Mouse (Mus musculus): ENCODE data around the gene Msl1. TPM values are rescaled to one million over a fixed set of nuclear protein-coding genes. Genes with fewer than 3 reads are reported as not detected.

Msl1 gene
- polyA plus RNA-seq, 1 experiment from 2014 or later, result 18.0 TPM

DNA sequence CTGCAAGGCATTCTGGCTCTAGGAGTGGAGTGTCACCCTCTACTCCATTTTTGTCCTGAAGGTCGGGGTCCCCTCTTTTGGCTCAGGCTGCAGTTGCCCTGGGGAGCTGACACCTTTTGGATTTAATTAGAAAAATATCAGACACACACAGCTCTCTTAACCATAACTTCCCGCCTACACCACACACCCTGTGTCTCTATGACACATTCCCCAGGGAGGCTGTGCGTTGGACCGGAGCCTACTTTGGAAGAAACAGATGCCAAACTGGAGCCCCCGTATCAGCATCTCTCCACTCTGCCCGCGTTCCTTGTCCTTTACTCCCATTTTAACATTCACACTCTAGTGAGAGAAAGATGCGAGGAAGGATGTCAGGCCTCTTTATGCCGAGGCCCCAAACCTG, 43.2 kb downstream of the Msl1 start:
- Histone ChIP-seq H3K9me3 (replicated peaks; ENCODE audit: control insufficient read depth, low read length) (no peaks in the 10 kb centered on the region), H3K4me1 (ENCODE audit: control insufficient read depth, insufficient read depth, low read length) (peaks cover 14% of the 10 kb centered on the region; the same call in 1 of the 2 replicates), H3K36me3 (ENCODE audit: control insufficient read depth, insufficient read depth, low read length) (no peaks in the 10 kb centered on the region), H3K27ac (ENCODE audit: low read length) (peak overlapping the region; percentile 72), H3K4me2 (ENCODE audit: low read depth, low read length) (peak overlapping the region; percentile 99), H3K27me3 (ENCODE audit: control insufficient read depth, insufficient read depth, low read length) (no peaks in the 10 kb centered on the region), H3K4me3 (replicated peaks; ENCODE audit: low read length) (peak overlapping the region; percentile 82), H3K9ac (ENCODE audit: low read length) (peak overlapping the region; percentile 19; the same call in 1 of the 2 replicates)
- 71% methylated on average over 9 of the region's 9 CpGs for WGBS
- ATAC-seq (ENCODE audit: insufficient read depth, low FRiP score), result no peak

DNA sequence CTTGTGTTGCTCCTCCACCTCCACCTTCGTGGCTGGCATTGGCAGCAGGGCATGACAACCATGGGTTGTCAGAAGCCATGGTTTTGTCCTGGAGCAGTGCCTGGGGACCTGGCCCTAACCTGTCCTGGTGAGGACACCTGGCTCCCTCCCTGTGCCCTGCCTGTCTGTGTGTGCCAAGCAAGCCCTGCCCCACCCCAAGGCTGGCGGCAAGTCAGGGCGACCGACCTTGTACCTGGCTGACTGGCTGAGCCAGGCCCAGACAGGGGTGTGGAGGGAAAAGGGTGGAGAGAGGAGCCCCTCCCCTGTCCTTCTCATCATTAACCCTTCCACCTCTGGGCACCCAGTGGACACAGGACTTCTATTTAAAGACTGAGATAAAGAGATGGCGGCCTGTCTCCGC, 44.1 kb downstream of the Msl1 start:
- Histone ChIP-seq H3K36me3 (ENCODE audit: control insufficient read depth, insufficient read depth, low read length) (no peaks in the 10 kb centered on the region), H3K9me3 (replicated peaks; ENCODE audit: control insufficient read depth, low read length) (no peaks in the 10 kb centered on the region), H3K4me3 (replicated peaks; ENCODE audit: low read length) (no peak overlapping the region), H3K4me2 (ENCODE audit: low read depth, low read length) (peak overlapping the region; percentile 99), H3K27ac (ENCODE audit: low read length) (peak overlapping the region; percentile 72), H3K27me3 (ENCODE audit: control insufficient read depth, insufficient read depth, low read length) (no peaks in the 10 kb centered on the region), H3K4me1 (ENCODE audit: control insufficient read depth, insufficient read depth, low read length) (peaks cover 14% of the 10 kb centered on the region; the same call in 1 of the 2 replicates), H3K9ac (ENCODE audit: low read length) (no peak overlapping the region)
- WGBS, result 41% methylated on average over 6 of the region's 6 CpGs
- ATAC-seq (ENCODE audit: insufficient read depth, low FRiP score), result peak; percentile 69

DNA sequence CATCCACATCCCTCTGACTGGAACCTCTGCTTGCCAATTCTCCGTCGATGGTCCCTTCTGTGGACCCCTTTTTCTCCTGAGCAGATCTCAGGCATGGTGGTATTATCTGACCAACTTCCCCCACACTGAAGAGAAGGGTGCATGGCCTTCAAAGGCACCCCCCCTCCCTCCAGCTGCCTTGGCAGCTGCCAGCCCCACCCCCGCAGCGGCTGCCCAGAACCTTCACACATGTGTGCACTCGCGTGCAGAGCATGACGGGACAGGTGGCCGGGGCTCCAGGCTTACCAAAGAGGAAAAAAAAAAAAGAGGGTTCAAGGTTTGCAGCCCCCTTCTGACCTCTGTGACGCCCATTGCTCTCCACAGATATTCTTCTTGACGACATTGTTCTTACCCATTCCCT, 44.6 kb downstream of the Msl1 start:
- no peak overlapping the region; the same call in 1 of the 2 replicates for H3K4me2 ChIP-seq (ENCODE audit: low read depth, low read length)

DNA sequence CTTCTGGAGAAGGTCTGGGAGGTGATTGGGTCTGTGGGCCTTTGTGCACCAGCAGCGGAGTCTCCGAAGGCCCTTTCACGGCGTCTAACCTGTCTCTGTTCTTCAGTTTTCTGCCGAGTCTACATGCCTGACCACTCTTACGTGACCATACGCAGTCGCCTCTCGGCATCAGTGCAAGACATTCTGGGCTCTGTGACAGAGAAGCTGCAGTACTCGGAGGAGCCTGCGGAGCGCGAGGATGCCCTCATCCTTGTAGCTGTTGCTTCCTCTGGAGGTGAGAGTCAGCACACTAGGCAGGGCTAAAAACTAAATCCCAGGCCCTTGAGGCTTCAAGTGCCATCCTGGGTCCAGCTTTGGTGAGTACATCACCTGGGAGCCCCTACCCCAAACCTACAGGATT, 50.7 kb downstream of the Msl1 start:
- no peak for ATAC-seq (ENCODE audit: insufficient read depth, low FRiP score)
- no peaks in the 10 kb centered on the region for H3K9me3 ChIP-seq (replicated peaks; ENCODE audit: control insufficient read depth, low read length)
- no peaks in the 10 kb centered on the region for H3K36me3 ChIP-seq (ENCODE audit: control insufficient read depth, insufficient read depth, low read length)
- 64% methylated on average over 13 of the region's 13 CpGs for WGBS
- no peak overlapping the region for H3K27ac ChIP-seq (ENCODE audit: low read length)
- H3K4me1 ChIP-seq (ENCODE audit: control insufficient read depth, insufficient read depth, low read length), result peaks cover 9% of the 10 kb centered on the region
- H3K9ac ChIP-seq (ENCODE audit: low read length), result no peak overlapping the region
- no peak overlapping the region for H3K4me3 ChIP-seq (replicated peaks; ENCODE audit: low read length)
- no peak overlapping the region for H3K4me2 ChIP-seq (ENCODE audit: low read depth, low read length)
- no peaks in the 10 kb centered on the region for H3K27me3 ChIP-seq (ENCODE audit: control insufficient read depth, insufficient read depth, low read length)

More for the DNA sequence above, 44.6 kb downstream of the Msl1 start:
- ATAC-seq (ENCODE audit: insufficient read depth, low FRiP score), result no peak
- no peak overlapping the region for H3K9ac ChIP-seq (ENCODE audit: low read length)
- H3K27me3 ChIP-seq (ENCODE audit: control insufficient read depth, insufficient read depth, low read length), result no peaks in the 10 kb centered on the region
- H3K4me3 ChIP-seq (replicated peaks; ENCODE audit: low read length), result no peak overlapping the region
- H3K36me3 ChIP-seq (ENCODE audit: control insufficient read depth, insufficient read depth, low read length), result no peaks in the 10 kb centered on the region
- WGBS, result 47% methylated on average over 10 of the region's 10 CpGs
- H3K27ac ChIP-seq (ENCODE audit: low read length), result no peak overlapping the region
- H3K9me3 ChIP-seq (replicated peaks; ENCODE audit: control insufficient read depth, low read length), result no peaks in the 10 kb centered on the region
- peaks cover 14% of the 10 kb centered on the region; the same call in 1 of the 2 replicates for H3K4me1 ChIP-seq (ENCODE audit: control insufficient read depth, insufficient read depth, low read length)

DNA sequence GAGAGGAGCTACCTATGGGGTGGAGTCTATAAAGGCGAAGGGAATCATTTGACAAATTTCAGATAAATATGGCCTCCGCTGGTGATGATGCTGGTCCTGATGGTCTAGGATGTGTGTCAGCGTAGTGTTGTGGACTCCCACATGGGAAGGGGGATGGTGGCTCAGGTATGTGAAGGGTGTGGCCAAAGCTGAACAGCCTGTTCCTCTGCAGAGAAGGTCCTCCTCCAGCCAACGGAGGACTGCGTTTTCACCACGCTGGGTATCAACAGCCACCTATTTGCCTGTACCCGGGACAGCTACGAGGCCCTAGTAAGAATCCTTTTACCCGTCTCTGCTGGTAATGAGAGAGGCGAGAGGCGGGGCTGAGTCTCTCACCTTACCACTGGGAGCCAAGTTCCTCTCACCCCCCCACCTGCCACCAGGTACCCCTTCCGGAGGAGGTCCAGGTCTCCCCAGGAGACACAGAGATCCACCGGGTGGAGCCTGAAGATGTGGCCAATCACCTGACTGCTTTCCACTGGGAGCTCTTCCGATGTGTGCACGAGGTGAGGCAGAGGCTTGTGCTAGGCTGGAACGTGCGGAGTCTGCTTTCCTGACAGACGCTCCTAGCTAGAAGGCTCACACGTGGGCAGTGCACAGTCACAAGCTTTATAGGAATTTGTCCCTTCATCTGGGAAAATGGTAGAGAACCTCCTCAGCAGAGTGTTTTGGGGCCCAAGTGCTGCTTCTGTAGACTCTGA, 51.7 kb downstream of the Msl1 start:
- Histone ChIP-seq H3K9ac (ENCODE audit: low read length) (no peak overlapping the region), H3K4me1 (ENCODE audit: control insufficient read depth, insufficient read depth, low read length) (peaks cover 9% of the 10 kb centered on the region), H3K4me3 (replicated peaks; ENCODE audit: low read length) (no peak overlapping the region), H3K36me3 (ENCODE audit: control insufficient read depth, insufficient read depth, low read length) (no peaks in the 10 kb centered on the region), H3K27me3 (ENCODE audit: control insufficient read depth, insufficient read depth, low read length) (no peaks in the 10 kb centered on the region), H3K9me3 (replicated peaks; ENCODE audit: control insufficient read depth, low read length) (no peaks in the 10 kb centered on the region), H3K4me2 (ENCODE audit: low read depth, low read length) (no peak overlapping the region), H3K27ac (ENCODE audit: low read length) (no peak overlapping the region)
- 56% methylated on average over 19 of the region's 19 CpGs for WGBS
- ATAC-seq (ENCODE audit: insufficient read depth, low FRiP score), result no peak

DNA sequence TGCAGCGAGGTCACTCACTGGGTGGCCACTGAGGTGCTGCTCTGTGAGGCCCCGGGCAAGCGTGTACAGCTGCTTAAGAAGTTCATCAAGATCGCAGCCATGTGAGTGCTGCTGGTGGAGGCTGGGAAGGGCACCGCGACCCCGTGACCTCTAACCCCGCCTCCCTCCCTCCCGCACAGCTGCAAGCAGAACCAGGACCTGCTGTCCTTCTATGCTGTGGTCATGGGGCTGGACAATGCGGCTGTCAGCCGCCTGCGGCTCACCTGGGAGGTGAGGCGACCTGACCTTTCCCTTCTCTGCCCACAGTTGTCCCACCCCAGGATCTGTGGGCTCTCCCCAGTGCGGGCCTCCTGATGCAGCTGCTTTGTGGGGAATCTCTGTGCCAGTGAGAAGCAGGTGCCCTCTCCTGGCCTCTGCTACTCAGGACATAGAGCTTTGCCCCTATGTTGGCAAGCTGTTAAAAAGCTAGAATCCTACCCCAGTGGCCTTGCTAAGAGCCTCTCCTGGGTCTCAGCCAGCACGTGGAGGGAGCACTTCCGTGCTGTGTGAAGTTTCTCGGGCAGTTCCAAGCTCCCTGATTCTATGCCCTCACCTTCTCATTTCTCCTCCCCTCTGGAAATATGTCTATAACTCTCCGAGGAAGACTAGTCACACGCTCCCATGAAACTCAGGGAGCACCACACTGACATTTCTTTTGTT, 54.0 kb downstream of the Msl1 start:
- Histone ChIP-seq H3K27me3 (ENCODE audit: control insufficient read depth, insufficient read depth, low read length) (no peaks in the 10 kb centered on the region), H3K9ac (ENCODE audit: low read length) (peak overlapping the region; percentile 38), H3K4me2 (ENCODE audit: low read depth, low read length) (no peak overlapping the region), H3K36me3 (ENCODE audit: control insufficient read depth, insufficient read depth, low read length) (no peaks in the 10 kb centered on the region), H3K9me3 (replicated peaks; ENCODE audit: control insufficient read depth, low read length) (no peaks in the 10 kb centered on the region), H3K4me3 (replicated peaks; ENCODE audit: low read length) (no peak overlapping the region), H3K4me1 (ENCODE audit: control insufficient read depth, insufficient read depth, low read length) (peaks cover 9% of the 10 kb centered on the region), H3K27ac (ENCODE audit: low read length) (no peak overlapping the region)
- 19% methylated on average over 19 of the region's 19 CpGs for WGBS
- no peak for ATAC-seq (ENCODE audit: insufficient read depth, low FRiP score)

DNA sequence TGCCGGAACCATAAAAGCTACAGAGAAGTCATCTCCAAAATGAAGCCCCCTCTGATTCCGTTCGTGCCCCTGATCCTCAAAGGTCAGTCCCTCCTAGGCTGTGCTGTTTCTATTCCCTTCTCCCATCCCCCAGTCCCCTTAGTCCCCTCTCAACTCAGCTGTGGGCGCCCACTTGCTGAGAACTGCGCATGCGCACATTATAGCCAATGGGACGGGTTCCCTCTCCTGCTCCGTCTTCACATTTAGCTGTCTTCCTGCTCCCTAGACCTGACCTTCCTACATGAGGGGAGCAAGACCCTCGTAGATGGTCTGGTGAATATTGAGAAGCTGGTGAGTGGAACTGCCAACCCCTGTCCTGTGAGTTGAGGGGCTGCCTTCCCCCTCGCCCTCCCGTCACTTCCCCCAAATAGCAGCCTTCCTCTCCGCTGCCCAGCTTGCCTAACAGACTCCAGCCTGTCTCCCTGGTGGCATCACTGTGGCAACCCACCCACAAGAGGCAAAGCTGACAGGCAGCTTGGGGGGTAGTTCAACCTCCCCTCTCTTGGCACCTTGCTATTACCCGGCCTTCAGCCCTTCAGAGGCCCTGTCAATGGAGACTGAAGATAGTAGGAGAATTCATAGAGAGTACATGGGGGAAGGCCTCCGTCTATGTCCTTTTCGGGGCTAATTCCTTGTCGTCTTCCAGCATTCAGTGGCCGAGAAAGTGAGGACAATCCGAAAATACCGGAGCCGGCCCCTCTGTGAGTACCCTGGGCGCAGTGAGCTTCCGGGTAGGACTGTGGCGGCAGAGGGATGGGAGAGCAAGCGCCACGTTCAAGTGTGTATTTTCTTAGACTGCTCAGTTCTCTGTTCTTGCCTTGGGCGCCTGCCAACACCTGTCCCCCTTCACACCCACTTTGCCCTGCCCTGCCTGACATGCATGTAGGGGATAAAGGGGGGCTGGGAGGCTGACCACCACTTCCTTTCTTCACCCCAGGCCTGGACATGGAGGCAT, 55.1 kb downstream of the Msl1 start:
- Histone ChIP-seq H3K36me3 (ENCODE audit: control insufficient read depth, insufficient read depth, low read length) (no peaks in the 10 kb centered on the region), H3K27ac (ENCODE audit: low read length) (no peak overlapping the region), H3K4me3 (replicated peaks; ENCODE audit: low read length) (no peak overlapping the region), H3K9ac (ENCODE audit: low read length) (no peak overlapping the region; the same call in 1 of the 2 replicates), H3K4me2 (ENCODE audit: low read depth, low read length) (no peak overlapping the region; the same call in 1 of the 2 replicates), H3K9me3 (replicated peaks; ENCODE audit: control insufficient read depth, low read length) (no peaks in the 10 kb centered on the region), H3K27me3 (ENCODE audit: control insufficient read depth, insufficient read depth, low read length) (no peaks in the 10 kb centered on the region), H3K4me1 (ENCODE audit: control insufficient read depth, insufficient read depth, low read length) (peaks cover 9% of the 10 kb centered on the region)
- ATAC-seq (ENCODE audit: insufficient read depth, low FRiP score), result no peak
- WGBS, result 71% methylated on average over 26 of the region's 26 CpGs

DNA sequence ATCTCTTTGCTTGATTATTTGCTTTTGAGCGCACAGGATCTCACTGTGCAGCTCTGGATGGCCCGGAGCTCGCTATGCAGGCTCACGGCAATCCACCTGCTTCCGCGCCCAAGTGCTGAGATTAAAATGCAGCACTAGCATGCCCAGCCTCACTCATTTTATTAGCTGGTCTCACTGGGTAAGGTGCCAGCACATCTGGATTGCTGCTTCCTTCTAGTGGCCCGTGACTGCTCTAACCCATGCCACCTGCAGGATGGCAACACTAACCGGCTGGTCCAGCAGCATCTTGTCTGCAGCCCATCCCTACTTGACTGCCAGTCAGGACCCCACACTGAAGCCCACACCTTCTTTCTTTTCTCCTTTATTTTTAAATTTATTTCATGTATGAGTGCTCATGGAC, 58.8 kb downstream of the Msl1 start:
- no peak overlapping the region for H3K9ac ChIP-seq (ENCODE audit: low read length)

More for the DNA sequence above, 58.8 kb downstream of the Msl1 start:
- Histone ChIP-seq H3K27me3 (ENCODE audit: control insufficient read depth, insufficient read depth, low read length) (no peaks in the 10 kb centered on the region), H3K27ac (ENCODE audit: low read length) (no peak overlapping the region), H3K4me2 (ENCODE audit: low read depth, low read length) (no peak overlapping the region), H3K4me3 (replicated peaks; ENCODE audit: low read length) (no peak overlapping the region), H3K36me3 (ENCODE audit: control insufficient read depth, insufficient read depth, low read length) (no peaks in the 10 kb centered on the region), H3K4me1 (ENCODE audit: control insufficient read depth, insufficient read depth, low read length) (peaks cover 7% of the 10 kb centered on the region), H3K9me3 (replicated peaks; ENCODE audit: control insufficient read depth, low read length) (no peaks in the 10 kb centered on the region)
- WGBS, result 84% methylated on average over 8 of the region's 8 CpGs
- no peak for ATAC-seq (ENCODE audit: insufficient read depth, low FRiP score)
